Mouse (Mus musculus): ENCODE measurements around the gene Mcf2l.

DNA sequence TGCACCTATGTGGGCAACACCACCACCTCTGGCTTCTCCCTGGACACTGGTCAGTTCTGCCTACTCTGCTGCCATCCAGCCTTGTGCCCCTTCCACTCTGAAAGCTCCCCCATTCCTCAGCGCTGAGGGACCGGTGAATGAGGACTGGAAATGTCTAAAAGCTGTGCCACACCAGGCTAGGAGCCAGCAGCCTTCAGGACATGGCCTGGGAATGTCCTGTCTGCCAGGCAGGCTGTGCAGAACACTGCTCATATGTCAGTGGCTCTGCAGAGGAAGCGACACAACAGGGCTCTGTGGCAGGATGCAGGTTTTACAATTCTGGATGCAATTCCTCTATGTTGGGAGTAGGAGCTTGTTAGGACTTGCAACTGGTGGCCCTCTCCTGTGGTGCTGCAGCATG is 10.5 kb upstream of the Mcf2l start:
- no peak for TF ChIP-seq GATA1 (IDR thresholded peaks at IDR 0.05; ENCODE audit: borderline replicate concordance, low read length)
- no peak for TF ChIP-seq FLI1 (IDR thresholded peaks at IDR 0.05; ENCODE audit: low read length)

Data from megakaryocyte, embryonic 14.5 days (primary cell).